Mouse (Mus musculus) lung, adult 2 months (tissue): ENCODE results near the gene Cntd1.

Experiments used
- CTCF ChIP-seq: fragments of 200-500 bp; IDR thresholded peaks from 2 replicates; pipeline ENCODE4 v1.5.1; 2011; ENCODE audit warnings: mild to moderate bottlenecking, low read length, control low read depth; ENCODE audit not compliant: insufficient read depth
- POLR2A ChIP-seq: fragments of 200-500 bp; IDR thresholded peaks from 2 replicates; pipeline ENCODE4 v1.6.1; 2011; ENCODE audit warnings: low read depth, mild to moderate bottlenecking, control low read depth, low read length, borderline replicate concordance; ENCODE audit errors: extremely low read depth

DNA sequence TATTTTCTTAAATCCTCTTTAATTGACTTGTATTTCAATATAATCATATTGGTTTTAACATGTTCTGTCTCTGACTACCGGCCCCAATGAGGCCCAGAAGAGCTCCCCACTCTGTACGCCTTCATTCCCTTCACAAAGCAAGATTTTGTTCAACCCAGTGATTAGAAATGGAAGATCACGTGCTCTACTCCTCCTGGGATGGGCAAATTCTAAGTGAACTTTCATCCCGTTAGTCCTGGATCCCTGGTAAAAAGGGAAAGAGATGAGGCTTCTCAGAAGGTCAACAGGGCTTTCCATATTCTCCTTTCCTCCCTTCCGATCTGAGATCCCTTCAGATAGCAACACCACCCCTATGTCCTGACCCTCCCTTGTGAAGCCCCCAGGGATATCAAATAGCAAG lies 48.3 kb upstream of the Cntd1 start:
- no peak for TF ChIP-seq POLR2A
- no peak for TF ChIP-seq CTCF
